Mouse (Mus musculus) heart, postnatal 0 days (tissue): ENCODE data around the gene Fis1.

ENCODE experiments used
- CTCF ChIP-seq: IDR thresholded peaks from 2 replicates; pipeline ENCODE4 v1.5.1; 2016; ENCODE audit warnings: antibody characterized with exemption, control low read depth, low read depth
- EP300 ChIP-seq: IDR thresholded peaks from 2 replicates; pipeline ENCODE4 v1.6.1; 2016; ENCODE audit warnings: antibody characterized with exemption, low read depth

DNA sequence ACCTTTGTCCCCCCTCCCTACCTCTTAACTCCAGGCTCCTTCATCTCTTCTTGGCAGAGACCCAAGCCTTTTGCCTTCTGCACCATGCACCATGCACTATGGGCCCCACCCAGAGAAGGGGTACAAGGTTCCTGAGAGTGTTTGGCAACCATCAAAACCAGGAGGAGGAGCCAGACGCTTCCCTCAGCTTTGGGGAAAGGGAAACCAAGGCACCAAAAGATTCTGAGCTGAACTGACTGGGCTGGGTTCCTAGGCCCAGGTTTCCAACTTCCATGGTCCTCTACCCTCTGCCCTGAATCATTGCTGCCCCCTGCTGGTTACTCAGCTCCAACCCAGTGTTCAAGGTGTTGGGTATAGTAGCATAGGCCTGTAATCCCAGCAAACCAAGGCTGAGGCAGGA is 17.6 kb downstream of the Fis1 start:
- peak; percentile 71 for TF ChIP-seq CTCF
- TF ChIP-seq EP300, result no peak
